Mouse (Mus musculus): ENCODE results near the gene Tmem260. TPM values are rescaled to one million over a fixed set of nuclear protein-coding genes. Genes with fewer than 3 reads are reported as not detected.

Tmem260 gene
- total RNA-seq (2021): 10 to 100 TPM; 24.7 to 27.3 TPM
- long read RNA-seq, experiment 1, full-length matches to known transcripts: 4 of 6 reads
- long read RNA-seq, experiment 1, partial matches to known transcripts: 2 of 6 reads
- long read RNA-seq, experiment 1, other reads (novel, unspliced or antisense): 0 of 6 reads
- long read RNA-seq, experiment 2, full-length matches to known transcripts: 13 of 15 reads
- long read RNA-seq, experiment 2, partial matches to known transcripts: 1 of 15 reads
- long read RNA-seq, experiment 2, other reads (novel, unspliced or antisense): 1 of 15 reads

DNA sequence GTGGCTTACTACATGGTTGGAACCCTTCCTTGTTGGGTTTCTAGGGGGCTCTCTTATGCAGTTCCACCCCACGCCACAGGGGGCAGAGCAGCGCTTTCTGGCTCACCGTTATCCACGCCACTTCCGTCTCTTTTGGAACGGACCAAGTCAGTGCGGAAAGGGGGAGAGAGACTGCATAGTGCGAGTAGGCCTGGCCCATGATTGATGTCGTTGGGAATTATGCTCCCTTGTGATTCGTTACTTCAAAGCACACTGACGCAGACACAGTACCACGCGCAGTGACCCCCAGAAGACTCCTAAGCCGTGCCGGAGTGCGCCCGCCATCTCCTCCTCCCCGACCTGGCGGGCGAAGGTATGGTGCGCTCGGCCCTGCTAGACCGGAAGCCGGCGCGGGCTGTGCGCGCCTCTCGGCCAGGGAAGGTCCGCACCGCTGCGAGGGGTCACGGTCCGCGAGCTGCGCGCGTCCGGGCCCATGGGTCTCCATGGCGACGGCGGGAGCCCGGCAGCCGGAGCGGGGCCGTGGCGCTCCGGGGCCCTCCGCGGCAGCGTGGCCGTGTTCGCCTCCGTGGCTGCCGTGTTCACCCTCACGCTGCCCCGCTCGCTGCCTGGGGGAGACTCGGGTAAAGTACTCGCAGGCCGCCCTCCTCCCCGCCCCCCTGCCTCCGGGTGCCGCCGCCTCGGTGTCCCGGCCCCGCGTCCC is at the start of gene Tmem260:
Tmem260 (plus strand) TSS at position 141 of the 700 bp plus-strand sequence.
- Histone ChIP-seq H3K4me3 (peak within 1 kb of the TSS; percentile 84), H3K27ac (peak within 1 kb of the TSS; percentile 99)
- TF ChIP-seq CTCF (conservative IDR thresholded peaks at IDR 0.05): peak; percentile 98
- DNase-seq (ENCODE audit: low spot score in 2 of 2): peak; percentile 91 to 95

DNA sequence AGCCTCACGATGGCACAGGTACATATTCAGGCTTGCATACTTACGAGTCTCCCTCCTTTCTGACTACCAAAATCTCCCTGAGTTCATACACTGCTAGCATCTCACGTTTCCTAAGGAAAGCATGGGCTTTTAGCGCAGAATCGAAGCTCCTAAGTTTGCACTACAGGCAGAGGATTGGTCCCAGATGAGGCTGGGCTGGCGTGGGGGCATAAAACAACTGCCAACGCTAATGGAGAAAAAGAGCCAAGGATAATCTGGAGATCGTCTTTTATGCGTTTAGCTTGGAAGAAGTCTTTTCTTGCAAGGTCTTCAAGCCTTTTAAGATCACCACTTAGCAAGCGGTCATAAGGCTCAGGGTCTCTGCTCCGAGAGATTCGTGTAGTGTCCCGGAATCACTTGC is 39.8 kb upstream of the Tmem260 start:
- TF ChIP-seq CTCF (conservative IDR thresholded peaks at IDR 0.05): no peak
- no peak for DNase-seq (ENCODE audit: low spot score in 2 of 2)
- no peak overlapping the region for H3K4me3 ChIP-seq
- no peak overlapping the region for H3K27ac ChIP-seq

DNA sequence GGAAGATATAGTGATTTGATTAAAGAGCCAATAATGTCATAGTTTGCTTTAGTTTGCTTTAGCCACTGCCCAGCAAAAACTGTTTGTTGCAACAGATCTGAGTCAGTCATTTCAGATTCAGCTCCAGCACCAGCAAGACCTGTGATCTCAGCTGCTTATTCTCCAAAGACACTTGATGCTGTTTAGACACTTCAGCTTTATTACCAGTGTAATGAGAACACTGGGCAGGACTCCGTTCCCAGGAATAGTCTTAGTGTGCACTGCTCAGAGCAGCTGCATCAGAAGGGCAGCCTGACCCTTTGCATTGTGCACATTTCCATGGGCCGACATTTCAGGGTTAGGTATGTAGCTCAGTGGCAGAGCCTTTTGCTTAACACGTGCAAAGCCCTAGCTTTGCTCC is 28.9 kb upstream of the Tmem260 start:
- Histone ChIP-seq H3K4me3 (no peak overlapping the region), H3K27ac (no peak overlapping the region)
- no peak for DNase-seq (ENCODE audit: low spot score in 2 of 2)
- no peak for TF ChIP-seq CTCF (conservative IDR thresholded peaks at IDR 0.05)

GRCm38 (mm10) chr14:48418264-48418663 is 27.7 kb upstream of the Tmem260 start:
- no peak overlapping the region for H3K27ac ChIP-seq
- no peak overlapping the region for H3K4me3 ChIP-seq
- no peak for TF ChIP-seq CTCF (conservative IDR thresholded peaks at IDR 0.05)
- DNase-seq (ENCODE audit: low spot score in 2 of 2): no peak

- Histone ChIP-seq H3K27ac (no peak overlapping the region), H3K4me3 (no peak overlapping the region)
- DNase-seq (ENCODE audit: low spot score in 2 of 2): no peak
- TF ChIP-seq CTCF (conservative IDR thresholded peaks at IDR 0.05): no peak
These were observed 27.3 kb upstream of the Tmem260 start for GRCm38 (mm10) chr14:48418672-48419071.

DNA sequence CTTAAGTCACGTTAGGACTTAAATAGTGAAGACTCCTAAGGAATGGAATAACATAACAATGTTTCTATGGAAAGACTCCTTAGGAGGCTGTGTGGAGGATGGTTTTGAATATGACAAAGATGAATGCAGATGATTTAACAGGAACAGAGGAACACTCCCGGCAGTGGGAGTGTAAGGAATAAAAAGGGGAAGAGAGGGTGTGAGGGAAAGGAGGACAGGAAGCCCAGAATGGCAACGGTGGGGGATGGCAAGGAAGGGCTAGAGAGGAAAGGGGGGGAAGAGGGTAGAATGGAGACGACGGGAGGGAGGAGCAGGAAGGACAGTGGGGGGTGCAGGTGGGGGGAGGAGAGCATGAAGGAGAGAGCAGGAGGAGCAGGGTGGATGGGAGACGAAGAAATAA is 24.4 kb upstream of the Tmem260 start:
- no peak for TF ChIP-seq CTCF (conservative IDR thresholded peaks at IDR 0.05)
- Histone ChIP-seq H3K27ac (no peak overlapping the region), H3K4me3 (no peak overlapping the region)
- DNase-seq (ENCODE audit: low spot score in 2 of 2): no peak

DNA sequence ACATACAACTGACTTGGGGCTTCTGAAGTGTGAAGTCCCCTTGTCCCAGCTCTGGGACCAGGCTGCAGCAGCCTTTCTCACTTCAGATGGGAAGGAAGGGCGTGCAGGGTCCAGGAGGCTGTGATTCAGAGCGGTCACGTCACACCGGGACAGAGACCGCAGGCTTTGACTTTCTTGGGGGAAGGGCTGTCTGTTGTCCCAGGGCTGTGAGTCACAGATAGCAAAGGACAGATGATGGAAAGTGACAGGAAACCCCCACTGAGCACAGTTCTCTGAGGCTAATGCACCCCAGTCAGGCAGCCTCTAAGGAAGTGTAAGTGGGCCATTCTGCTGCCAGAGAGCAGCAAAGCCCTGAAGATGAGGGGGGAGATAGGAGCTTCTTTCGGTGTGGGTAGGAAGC is 23.9 kb upstream of the Tmem260 start:
- Histone ChIP-seq H3K27ac (peak overlapping the region; percentile 23; the same call in 1 of the 2 replicates), H3K4me3 (no peak overlapping the region)
- no peak for TF ChIP-seq CTCF (conservative IDR thresholded peaks at IDR 0.05)
- no peak for DNase-seq (ENCODE audit: low spot score in 2 of 2)

DNA sequence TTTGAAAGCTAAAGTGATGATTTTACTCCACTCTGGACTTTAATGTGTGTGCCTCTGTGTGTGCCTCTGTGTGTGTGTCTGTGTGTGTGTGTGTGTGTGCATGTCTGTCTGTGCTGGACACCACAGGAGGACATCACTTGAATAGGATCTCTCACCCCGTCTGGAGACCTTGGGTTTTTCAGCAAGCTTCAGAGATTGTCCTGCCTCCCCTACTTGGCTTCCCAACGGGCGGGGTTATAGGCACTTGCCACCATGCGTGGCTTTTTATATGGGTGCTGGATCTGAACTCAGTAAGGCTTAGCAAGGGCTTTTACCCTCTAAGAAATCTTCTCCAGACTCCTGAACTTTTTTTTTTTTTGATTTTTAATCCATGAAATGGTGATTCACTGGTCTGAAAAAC is 23.5 kb upstream of the Tmem260 start:
- Histone ChIP-seq H3K27ac (no peak overlapping the region; the same call in 1 of the 2 replicates), H3K4me3 (no peak overlapping the region)
- TF ChIP-seq CTCF (conservative IDR thresholded peaks at IDR 0.05): no peak
- DNase-seq (ENCODE audit: low spot score in 2 of 2): no peak

GRCm38 (mm10) chr14:48422901-48423300 is 23.0 kb upstream of the Tmem260 start:
- no peak overlapping the region for H3K4me3 ChIP-seq
- DNase-seq (ENCODE audit: low spot score in 2 of 2): no peak
- no peak for TF ChIP-seq CTCF (conservative IDR thresholded peaks at IDR 0.05)
- no peak overlapping the region for H3K27ac ChIP-seq

DNA sequence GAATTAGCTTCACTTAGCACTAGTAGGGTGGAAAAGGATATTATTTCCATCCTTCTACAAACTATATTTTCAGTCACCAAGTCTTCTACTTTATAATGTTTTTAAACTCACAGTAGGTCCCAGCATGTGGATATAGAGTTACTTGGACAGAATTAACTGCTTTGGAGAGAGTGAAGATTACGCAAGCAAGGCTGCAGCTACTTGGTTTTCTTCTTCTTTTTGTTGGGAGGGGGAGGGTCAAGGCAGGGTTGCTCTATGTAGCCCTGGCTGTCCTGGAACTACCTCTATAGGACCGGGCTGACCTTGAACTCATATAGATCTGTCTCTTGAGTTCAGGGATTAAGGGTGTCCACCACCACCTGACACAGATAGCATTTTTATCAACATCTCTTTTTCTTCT is 13.9 kb upstream of the Tmem260 start:
- TF ChIP-seq CTCF (conservative IDR thresholded peaks at IDR 0.05): no peak
- DNase-seq (ENCODE audit: low spot score in 2 of 2): no peak
- no peak overlapping the region for H3K4me3 ChIP-seq

DNA sequence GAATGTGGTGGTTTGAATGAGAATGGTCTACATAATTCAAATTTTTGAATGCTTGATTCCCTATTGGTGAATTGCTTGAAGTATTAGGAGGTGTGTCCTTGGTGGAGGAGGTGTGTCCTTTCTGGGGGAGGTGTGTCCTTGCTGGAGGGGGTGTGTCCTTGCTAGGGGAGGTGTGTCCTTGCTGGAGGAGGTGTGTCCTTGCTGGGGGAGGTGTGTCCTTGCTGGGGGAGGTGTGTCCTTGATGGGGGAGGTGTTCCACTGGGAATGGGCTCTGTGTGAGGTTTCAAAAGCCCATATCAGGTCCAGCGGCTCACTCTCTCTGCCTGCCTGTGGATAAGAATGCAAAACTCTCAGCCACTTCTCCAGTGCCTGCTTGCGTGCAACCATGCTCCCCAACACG is 2.1 kb upstream of the Tmem260 start:
- Histone ChIP-seq H3K4me3 (no peak overlapping the region), H3K27ac (no peak overlapping the region)
- TF ChIP-seq CTCF (conservative IDR thresholded peaks at IDR 0.05): no peak
- no peak for DNase-seq (ENCODE audit: low spot score in 2 of 2)

More for the DNA sequence above, 13.9 kb upstream of the Tmem260 start:
- no peak overlapping the region for H3K27ac ChIP-seq

DNA sequence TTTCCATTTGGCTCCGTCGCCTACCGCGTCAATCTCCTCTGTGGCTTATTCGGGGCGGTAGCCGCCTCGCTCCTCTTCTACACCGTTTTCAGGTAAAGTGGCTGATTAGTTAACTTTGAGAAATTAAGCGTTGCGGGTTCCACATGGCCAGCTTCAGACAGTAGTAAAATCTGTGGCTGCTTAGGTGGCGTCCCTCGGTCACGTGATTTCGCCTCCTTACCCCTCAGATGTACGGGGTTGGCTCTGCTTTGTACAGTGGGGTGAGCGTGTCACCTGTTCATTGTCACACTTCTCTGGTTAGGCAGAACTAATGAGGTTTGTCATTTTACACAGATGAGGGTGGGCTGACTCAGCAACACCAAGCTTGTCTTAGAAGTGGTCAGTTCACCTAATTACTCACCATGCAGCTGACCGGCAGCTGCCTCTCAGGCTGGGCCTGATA is 6.1 kb downstream of the Tmem260 start:
- DNase-seq (ENCODE audit: low spot score in 2 of 2): no peak
- H3K4me3 ChIP-seq: no peak overlapping the region
- no peak overlapping the region for H3K27ac ChIP-seq
- TF ChIP-seq CTCF (conservative IDR thresholded peaks at IDR 0.05): no peak

- no peak for DNase-seq (ENCODE audit: low spot score in 2 of 2)
- Histone ChIP-seq H3K4me3 (no peak overlapping the region), H3K27ac (peak overlapping the region; percentile 64)
- no peak for TF ChIP-seq CTCF (conservative IDR thresholded peaks at IDR 0.05)
These were observed 7.5 kb downstream of the Tmem260 start for GRCm38 (mm10) chr14:48453411-48453810.

Measured in layer of hippocampus, adult 2 months (tissue).